Mouse (Mus musculus) T-helper 1 cell (primary cell): ENCODE data around the gene Tmbim4.

Experiments
- in situ Hi-C: fragments of 300-600 bp; cut with MboI, MseI; formaldehyde crosslinking; loops from one replicate; pipeline ENCODE4 v1.15.1; 2025; ENCODE audit warnings: high pct_unique_total_duplicates

The Tmbim4 gene

DNA sequence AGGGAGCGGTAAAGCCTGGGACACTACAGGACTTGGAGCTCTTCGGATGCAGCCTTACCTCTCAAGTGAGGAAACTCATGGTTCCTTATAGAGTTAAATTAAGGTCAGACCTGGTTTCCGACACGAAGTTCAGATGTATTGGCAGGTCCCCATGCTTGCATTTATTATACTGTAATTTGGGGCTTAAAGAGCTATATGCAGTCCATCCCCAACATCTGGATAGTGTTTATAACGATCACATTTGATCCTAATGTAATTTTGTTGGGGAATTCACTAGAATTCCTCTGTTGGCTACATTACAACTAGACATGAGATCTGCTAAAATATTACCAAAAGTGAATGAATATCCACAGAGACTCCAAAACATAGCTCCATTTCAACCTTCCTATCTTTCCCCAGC is 44.3 kb downstream of the Tmbim4 start:
- in situ Hi-C loops, result no loop called here

DNA sequence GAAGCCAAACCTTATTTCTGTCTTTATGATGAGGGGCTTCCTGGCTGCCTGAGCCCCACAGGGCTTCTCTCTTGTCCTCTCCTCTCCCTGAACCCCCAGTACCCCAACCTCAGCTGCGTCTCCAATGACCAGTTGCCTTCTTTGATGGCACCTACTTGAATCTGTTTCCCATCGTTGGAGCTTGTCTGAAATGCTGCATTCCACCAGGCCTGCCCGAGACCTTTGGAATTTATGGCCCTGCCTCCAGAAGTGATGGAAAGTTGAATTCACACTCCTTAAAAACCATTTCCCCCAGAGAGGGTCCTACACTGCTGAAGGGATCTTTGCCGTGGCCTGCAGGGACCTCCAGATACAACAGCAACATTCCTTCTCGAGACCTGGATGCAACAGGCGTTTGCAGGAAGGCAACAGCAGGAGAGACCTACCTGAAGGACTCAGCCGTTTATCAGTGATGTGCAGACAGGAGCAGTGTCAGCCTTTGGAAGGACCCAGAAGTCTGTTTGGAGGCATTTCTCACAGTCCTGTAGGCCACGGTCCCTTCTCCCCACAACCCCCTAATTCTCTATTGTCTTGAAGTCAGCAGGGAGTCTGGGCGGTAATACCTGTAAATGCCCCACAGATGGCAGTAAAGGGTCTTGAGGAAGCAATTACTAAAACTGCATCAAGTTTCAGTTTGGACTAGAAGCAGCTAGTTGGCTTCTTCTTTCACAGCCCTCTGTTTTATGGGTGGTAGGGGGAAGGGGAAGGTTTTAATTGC is 45.8 kb downstream of the Tmbim4 start:
- in situ Hi-C loops, result no loop called here

DNA sequence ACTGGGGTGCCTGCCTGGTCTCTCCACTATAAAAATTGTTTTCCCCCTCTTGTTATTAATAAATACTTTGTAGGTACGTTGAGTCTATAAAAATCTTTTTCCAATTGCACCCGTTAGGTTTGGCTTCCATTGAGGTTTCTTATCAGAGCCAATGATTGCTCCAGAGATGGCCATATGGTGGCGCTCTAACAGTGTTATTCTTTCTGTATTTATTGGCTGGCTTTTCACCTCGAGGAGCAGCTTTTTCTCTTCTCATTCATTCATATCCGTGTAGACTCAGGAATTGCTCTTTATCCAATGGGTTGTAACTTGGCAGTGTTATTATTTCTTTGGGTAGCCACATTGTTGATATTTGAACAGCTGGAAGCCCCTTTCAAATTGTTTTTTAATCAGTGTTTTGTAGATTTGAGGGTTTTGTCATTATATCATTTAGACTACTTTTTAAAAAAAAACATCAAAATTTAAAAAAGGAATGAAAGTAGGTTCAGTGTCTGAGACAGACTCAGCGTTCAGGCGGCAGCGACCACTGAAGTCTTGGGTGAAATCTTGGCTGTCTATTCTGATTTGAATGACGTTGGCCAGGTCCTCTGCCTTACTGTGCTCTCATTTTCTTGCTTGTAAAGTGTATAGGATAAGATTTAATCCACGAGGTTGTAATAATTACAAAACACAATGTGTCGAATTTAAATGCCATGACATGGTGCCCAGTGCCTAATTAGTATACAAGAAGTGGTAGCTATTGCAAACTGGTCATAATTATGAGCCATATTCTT is 49.7 kb downstream of the Tmbim4 start:
- in situ Hi-C loops, result loop anchor here (10.0 kb wide), 1 partner anchor 624 kb away; no protein-coding TSS in a partner anchor

DNA sequence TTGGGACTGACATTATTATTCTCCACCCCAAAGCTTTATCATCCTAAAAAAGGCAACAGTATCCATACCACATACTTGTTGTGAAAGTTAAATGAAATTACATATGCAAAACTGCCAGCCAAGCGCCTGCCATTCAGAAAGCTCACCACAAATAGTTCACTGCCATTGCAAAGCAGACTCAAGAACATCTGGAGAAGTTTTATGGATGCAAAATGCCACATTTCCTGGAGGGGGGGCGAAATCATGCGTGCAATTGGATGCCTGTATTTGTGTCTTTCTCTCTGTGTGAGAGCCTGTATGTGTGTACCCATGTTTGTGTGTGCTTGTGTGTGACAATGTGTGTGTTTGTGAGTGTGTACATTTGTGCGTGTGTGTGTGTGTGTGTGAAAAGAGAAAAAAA is 50.4 kb downstream of the Tmbim4 start:
- in situ Hi-C loops, result loop anchor here (10.0 kb wide), 1 partner anchor 623 kb away; no protein-coding TSS in a partner anchor

DNA sequence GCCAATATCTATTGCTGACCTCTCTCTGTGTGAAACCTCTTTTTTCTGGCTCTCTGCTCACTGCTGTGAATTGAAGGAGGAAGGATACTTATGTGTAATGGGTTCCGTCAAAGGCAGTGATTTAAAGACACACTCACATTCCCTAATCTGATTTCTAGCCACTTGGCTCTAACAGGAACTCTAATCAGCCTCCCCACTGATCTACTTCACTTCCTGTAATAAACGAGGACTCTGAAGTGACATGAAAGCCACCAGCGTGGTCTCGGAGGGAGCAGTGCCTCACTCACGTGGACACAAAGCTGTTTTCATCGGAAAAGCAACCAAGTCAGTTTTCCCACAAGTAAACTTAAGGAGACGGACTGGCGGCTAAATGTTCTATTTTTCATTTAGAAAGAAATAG is 51.4 kb downstream of the Tmbim4 start:
- in situ Hi-C loops, result loop anchor here (10.0 kb wide), 1 partner anchor 622 kb away; no protein-coding TSS in a partner anchor

DNA sequence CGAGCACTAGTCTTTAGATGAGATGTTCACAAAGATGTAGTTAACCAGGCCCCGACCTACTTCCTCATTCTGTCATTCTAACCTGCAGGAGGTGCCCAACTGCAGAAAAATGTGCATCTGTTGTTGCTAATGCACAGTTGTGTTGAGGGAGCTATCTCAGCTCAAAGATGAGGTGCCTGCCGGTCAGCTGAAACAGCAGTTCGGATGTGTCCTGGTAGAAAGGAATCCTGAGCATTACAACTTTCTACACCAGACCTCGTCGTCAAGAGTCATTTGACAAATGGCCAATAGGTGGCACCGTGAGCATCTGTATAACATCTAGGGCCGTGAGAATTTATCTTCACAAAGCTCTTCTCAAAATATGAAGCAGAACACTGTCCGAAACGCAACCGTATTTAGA is 55.8 kb downstream of the Tmbim4 start:
- in situ Hi-C loops, result loop anchor here (10.0 kb wide), 1 partner anchor 618 kb away; no protein-coding TSS in a partner anchor

DNA sequence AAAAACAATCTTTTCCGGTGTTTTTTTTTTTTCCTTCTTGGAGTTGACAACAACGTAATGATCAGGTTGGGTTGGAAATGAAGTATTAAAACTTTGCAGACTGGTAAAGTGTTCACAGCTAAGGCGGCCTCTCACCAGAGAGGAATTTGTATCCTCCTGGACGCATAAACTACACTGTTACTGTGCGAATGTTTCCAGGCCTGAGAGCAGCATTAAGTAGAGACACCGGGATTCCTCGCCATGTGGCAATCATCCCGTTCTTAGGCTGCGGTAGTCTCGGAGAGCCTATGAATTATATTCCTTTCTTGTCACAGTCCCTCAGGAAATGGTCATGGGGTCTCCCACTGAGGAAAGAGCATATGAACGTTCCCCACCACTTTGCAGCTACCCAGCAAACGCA is 66.4 kb downstream of the Tmbim4 start:
- in situ Hi-C loops, result no loop called here

DNA sequence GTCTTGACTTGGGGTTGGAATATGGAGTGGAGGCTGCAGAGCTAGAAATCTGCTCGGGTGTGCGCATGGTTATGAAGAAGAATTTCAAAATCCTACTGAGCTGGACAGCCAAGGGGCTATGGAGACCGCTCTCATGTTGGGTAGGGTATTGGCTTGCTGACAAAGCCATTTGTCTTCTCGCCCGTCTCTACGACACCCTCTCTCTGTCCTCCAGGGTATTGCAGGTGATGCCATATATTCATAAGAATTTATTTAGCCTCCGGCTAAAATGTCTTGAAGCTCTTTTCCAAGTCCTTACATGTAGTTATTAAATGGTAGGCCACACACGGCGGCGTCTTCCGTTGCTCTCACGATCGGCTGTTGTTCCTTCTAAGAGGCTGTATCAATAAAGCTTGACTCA is 68.6 kb downstream of the Tmbim4 start:
- in situ Hi-C loops, result loop anchor here (10.0 kb wide), 1 partner anchor 205 kb away; the partner anchor contains the start of gene Hmga2

DNA sequence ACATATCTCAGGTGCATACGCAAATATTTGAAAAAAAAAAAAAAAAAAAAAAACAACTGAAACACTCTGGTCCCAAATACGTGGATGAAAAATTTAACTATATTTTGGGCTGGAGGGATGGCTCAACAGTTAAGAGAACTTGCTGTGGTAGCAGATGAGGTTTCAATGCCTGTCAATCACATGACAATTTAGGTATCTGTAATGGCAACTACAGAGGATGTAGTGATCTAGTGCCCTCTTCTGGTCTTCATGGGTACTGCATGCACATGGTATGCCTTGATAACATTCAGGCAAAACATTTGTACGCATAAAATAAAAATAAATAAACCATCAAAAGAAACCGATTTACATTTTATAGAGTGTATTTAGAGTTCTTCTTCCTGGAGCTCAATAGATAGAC is 69.4 kb downstream of the Tmbim4 start:
- in situ Hi-C loops, result loop anchor here (10.0 kb wide), 1 partner anchor 204 kb away; the partner anchor contains the start of gene Hmga2

DNA sequence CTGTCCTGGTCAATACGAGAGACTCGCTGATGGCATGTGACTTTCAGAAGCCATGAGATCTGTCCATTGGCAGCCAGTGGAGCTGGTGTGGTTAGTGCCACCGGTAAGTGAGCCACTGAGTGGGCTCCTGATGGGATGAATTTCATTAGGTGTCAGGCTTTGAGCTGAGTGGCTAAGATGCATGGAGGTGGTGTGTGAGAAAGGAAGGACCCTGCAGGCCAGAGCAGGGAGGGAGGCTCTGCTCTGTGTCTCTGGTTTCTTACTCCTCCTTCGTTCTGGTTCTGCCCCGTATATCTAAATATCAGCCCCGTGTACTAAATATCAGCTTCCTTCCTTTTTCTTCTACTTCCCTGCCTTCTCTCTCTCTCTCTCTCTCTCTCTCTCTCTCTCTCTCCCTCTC is 69.9 kb downstream of the Tmbim4 start:
- in situ Hi-C loops, result loop anchor here (10.0 kb wide), 1 partner anchor 203 kb away; the partner anchor contains the start of gene Hmga2

DNA sequence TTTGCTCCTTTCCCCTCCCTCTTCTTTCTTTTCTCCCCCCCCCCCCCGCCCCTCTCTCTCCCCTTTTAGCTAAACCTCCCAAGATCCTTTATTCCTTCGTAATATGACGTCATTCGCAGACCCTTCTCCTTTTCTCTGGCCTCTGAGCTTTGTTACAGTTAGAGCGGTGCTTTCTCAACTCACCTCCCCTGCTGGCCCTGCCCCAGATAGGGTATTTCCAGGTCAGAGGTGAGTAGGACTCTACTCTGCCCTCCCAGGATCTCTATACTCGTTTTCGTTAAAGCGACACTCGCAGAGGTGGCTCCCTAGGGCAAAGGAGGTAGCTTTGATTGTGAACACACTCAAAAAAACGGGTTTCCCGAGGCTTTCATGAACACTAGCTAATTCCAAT is 70.5 kb downstream of the Tmbim4 start:
- in situ Hi-C loops, result loop anchor here (10.0 kb wide), 1 partner anchor 203 kb away; the partner anchor contains the start of gene Hmga2

DNA sequence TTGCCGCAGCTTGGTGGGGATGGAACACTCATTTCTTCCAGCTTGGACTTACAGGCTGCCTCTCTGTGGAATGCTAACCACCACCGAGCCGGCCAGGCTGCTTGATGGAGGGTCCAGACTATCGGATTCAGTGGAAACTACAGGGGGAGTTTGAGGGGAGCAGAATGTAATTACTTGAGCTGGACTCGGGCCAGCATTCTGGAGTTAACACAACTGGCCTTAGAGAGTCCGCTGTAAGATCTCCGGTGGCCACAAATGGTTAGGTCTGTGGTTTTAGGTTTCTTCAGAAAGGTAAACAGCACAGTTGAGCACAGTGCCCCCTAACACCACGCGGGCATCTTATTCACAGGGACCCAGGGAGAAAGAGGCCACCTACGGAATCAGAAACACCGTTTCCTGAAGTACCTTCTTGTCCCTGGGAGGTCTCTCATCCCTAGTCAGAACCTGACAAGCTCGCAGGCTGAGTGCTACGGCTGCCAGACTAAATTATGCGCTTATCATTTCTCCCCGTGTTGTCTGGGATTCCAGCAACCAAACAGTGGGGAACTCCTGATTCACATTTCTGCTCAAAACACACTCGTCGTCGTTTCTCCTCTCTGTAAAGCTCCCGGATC is 71.0 kb downstream of the Tmbim4 start:
- in situ Hi-C loops, result loop anchor here (10.0 kb wide), 1 partner anchor 202 kb away; the partner anchor contains the start of gene Hmga2

DNA sequence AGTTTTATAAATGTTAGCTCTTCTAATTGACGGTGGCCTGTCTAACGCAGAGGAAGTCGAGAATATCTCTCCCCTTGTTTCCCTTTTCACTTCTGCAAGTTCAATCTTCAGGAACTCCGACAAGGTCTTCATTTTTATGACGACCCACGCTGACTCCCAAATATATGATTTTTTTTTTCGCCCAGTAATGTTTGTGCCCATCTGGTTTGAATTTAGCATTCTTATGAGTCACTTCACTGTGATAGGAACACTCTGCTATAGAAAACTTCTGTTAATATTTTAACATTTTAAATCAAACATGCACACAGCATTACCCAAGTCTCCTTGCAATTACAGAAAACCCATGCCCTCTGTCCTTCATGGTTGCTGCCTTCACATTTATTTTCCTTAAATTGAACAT is 71.9 kb downstream of the Tmbim4 start:
- in situ Hi-C loops, result loop anchor here (10.0 kb wide), 1 partner anchor 201 kb away; the partner anchor contains the start of gene Hmga2
